Mouse (Mus musculus) liver, adult 2 months (tissue): Measurements from ENCODE around the gene Dnah14.
"Not testable (repeated sequence)": the region's sequence is repeated elsewhere in the genome, so short reads cannot be mapped to it uniquely, and the experiment has no call there.

Source experiments
- CTCF ChIP-seq: fragments of 200-500 bp; IDR thresholded peaks from 2 replicates; pipeline ENCODE4 v1.5.1; 2011; ENCODE audit warnings: low read depth, low read length, control low read depth
- POLR2A ChIP-seq: fragments of 200-500 bp; IDR thresholded peaks from 2 replicates; pipeline ENCODE4 v1.6.1; 2011; ENCODE audit warnings: low read length, control low read depth; ENCODE audit not compliant: insufficient read depth; ENCODE audit errors: extremely low read depth

DNA sequence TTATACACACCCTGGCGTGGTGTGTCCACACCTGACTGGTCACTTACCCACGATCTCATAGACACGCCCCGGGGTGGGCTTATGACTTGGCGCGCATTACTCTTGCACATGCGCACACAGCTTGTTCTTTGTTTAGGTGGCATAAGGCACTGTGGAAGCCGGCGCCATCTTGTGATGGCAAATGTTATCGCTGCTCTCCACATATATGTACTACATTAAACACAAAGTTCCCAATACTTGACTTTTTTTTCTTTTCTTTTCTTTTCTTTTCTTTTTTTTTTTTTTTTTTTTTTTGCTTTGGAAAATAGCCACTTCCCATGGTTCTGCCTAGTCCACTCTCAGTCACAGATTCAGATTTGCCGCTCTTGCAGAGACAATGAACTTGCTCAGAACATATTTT is 206.2 kb downstream of the Dnah14 start:
- TF ChIP-seq CTCF, POLR2A: not testable (repeated sequence)
